Mouse (Mus musculus) embryo, embryonic 9.5 days (tissue): ENCODE measurements at regions not wholly inside any gene's neighbourhood (a gene's known extent, or its start where the extent isn't known, plus 50 kb on each side); places are given as distances from the start of the nearest gene placed in this dataset.
A peak's percentile ranks its signal among the peaks of the same experiment; 100 is the strongest.

Experiments used
- DNase-seq: peaks from one replicate; pipeline ENCODE4 v3.0.0-alpha.2; 2017; ENCODE audit errors: extremely low spot score

DNA sequence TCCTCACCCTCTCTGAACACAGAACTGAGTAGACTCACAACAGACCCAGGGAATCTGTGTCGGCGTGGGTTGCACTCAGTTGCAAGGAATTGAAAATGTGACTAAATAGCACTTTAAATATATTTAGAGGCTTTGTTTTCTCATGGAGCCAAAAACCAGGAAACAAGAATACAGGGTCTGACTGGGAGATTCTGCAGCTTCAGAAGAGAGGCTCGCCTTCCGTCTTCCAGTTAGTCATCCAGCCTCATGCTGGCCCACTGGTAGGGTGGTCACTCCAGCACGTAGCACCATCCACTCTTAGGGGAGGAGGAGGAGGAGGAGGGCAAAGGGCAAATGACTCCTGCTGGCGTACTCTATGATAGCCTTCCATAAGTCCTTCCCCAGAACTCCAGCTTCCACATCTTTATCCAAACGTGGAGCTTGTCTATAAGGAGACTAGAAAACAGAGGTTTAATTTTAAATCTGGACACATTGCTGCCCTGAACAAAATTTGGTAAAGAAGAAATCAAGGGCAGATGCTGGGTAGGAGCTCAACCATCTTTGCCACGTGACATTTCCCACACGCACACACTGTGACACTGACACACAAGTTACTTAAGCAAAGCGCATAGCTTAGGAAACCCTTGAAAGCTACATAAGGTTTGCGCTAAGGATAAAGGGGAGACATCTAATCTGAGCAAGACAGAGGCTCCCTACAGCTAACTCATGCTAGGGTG is 60.8 kb downstream of the Mis18a start:
- DNase-seq, result no peak

DNA sequence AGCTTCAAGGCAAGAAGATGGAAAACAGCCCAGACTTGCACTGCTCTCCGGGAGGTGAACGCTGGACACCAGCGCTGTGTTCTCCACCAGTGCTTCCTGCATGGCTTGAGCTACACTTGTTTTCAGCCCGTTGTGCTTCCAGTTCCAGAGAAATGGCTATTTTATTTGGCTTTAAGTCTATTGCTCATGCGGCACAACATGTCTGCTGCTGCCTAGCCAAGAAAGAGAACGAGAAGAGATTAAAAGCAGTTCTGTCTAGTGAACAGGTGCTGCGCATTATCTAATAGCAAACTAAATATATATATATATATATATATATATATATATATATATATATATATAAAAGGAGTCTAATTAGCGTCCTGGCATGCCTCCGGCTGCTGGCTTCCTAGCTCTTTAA is 63.1 kb downstream of the Mis18a start:
- DNase-seq, result no peak

DNA sequence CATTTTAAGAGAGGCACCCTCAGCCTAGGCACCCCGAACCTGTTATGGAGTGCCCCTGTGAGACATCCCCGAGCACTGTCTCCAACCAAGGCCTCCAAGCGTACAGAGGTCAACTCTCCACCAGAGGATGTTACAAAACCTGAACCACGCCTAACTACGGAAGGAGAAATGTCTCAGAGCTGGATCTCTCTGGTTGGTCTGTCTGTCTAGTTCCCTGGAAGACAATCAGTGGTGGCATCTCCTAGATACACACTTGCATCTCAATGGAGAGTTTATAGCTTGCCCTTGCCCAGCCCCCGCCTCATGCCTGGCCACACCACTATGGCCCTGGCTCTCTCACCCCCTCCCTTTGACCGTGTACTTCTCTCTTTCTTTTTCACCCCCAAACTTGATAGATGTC is 69.2 kb downstream of the Mis18a start:
- no peak for DNase-seq

GRCm38 (mm10) chr16:90657027-90657426 is 70.2 kb downstream of the Mis18a start:
- DNase-seq, result no peak

DNA sequence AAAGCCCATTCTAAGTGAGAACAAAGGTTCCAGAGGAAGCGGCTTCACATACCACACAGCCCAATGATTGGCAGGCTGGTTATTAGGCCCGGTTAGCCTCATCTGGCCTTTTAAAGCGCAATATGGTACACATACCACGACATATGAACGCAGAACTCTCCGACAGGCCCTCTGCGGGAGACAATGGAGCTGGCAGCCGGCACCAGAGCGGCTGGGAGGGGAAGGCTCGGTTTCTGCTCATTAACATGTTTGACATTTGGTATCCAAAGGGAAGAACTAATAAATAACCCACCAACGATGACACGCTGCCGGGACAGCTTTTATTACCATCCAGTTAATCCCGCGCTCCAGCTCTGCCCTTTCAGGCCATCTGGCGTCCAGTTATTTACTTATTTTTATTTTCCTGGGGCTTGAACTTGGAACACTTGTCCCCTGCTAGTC is 70.6 kb downstream of the Mis18a start:
- DNase-seq, result peak; percentile 39

DNA sequence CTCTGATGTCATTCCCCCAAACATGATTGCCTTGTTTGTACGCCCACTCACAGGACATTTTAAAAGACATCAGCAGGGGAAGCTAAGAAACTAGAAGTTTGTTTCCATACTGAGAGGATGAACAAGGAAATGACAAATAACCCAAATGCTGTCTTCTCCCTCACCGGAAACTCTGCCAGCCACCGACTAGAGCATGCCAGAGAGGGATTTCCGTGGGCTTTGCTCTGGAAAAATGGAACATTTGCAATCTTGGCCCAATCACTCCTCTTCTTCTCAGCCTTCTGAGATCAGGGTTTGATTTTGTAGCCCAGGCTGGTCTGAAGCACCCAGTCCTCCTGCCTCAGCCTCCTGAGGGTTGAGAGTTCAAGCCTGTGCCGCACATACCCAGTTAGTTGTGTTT is 72.4 kb downstream of the Mis18a start:
- no peak for DNase-seq

DNA sequence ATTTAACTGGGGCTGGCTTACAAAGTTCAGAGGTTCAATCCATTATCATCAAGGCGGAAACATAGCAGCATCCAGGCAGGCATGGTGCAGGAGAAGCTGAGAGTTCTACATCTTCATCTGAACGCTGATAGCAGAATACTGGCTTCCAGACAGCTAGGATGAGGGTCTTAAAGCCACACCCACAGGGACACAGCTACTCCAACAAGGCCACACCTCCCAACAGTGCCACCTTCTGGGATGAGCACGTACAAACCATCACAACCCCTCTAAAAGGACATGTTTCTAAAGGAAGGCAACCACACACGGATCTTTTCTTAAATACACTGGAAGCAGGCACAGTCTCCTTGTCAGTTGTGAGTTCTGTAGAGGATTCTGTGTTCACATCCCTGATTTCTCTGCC is 74.4 kb downstream of the Mis18a start:
- DNase-seq, result no peak

DNA sequence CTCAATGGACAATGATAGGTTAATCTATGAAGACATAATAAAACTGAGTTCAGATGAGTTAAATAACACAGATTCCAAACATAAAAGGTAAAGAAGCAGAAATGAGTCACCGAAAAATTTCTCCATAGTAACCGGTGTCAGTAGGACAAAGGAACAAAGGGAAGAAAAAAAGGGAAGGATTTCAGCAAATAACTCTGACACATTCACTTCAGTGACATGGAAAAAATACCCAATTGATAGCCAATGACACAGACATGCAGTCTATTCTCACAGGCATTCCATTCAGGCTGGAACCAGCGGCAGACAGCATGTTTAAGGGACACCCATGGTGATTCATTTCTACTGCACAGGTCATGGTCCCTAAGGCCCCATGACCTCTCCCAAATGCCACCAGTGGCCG is 79.0 kb downstream of the Mis18a start:
- no peak for DNase-seq

- no peak for DNase-seq
These were observed 84.5 kb downstream of the Mis18a start for GRCm38 (mm10) chr16:90642671-90643070.

DNA sequence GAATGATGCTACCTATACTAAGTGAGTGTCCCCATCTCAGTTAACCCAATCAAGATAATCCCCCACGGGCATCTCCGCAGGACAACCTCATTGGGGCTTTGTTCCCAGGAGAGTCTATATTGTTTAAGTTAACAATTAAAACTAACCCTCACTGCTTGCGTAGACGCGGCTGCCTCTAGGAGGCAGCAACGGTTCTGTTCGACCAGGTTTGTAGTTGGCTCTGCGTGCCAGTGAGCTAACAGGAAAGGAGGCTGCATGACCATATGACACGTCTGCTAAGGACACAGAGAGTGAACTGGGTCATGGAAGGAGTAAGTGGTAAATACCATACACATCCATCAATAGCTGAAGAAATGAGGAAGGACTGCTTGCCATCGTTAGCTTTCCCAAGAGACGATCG is 92.0 kb downstream of the Mis18a start:
- no peak for DNase-seq

GRCm38 (mm10) chr16:90629976-90630375 is 97.2 kb downstream of the Mis18a start:
- DNase-seq, result no peak

- peak; percentile 46 for DNase-seq
These were observed 97.9 kb downstream of the Mis18a start for GRCm38 (mm10) chr16:90629121-90629930.

GRCm38 (mm10) chr16:90628605-90629120 is 98.5 kb downstream of the Mis18a start:
- no peak for DNase-seq

DNA sequence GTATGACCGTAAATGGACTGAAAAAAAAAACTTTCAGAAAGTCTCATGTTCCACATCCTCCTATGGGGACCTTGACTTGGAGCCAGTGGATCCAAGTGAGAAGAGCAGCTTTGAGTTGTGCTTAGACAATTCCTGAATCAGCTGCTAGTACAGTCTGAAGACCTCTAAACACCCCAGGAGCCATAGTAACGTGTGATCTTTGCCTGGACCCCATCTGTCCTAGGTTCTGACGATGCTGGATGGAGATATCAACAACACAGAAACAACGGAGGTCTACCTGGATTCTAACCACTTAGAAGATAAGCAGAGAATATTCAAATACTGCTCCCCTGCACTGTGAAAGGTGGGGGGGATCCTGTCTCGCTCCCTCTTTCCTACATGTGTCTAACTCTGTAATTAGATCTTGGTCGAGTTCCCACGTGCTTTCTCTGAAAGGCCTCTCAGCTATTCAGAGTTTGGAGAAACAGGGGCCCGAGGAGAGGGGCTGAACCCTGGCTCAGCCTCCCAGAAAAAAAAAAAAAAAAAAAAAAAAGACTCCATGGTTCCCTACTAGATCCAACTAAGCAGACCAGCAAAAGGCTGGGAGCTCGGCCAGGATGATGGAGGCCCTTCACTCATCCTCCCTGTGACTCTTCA is 101.1 kb downstream of the Mis18a start:
- no peak for DNase-seq

DNA sequence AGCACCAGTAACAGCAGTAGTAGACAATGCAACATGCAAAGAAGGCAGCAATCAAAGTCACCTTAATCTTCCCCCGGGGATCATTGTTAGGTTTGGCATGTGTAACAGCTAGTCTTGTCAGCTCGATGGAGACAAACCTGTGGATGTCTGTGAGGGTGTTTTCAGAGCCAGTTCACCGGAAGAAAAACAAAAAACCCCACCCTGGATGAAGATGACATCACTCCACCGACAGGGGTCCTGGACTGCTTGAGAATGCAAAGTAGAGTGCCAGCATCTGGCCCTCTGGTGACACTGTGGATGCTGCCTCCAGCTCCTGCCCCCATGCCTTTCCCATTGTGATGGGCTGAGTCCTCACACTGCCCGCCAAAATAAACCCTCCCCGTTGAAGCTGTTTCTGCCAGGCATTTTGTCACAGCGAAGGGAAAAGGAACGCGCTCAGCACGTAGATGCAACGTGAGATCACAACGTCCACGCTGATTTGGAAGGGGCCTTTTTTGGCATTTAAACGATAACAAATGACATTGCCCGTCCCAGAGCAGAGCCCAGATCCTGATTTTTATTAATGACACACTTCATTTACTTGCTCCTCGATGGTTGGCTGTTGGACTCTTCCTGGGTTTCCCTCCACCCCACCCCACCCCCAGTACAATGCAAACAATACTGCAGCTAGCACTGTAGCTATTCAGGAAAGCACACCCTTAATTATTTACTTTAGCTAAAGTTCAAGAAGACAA is 101.7 kb downstream of the Mis18a start:
- no peak for DNase-seq

DNA sequence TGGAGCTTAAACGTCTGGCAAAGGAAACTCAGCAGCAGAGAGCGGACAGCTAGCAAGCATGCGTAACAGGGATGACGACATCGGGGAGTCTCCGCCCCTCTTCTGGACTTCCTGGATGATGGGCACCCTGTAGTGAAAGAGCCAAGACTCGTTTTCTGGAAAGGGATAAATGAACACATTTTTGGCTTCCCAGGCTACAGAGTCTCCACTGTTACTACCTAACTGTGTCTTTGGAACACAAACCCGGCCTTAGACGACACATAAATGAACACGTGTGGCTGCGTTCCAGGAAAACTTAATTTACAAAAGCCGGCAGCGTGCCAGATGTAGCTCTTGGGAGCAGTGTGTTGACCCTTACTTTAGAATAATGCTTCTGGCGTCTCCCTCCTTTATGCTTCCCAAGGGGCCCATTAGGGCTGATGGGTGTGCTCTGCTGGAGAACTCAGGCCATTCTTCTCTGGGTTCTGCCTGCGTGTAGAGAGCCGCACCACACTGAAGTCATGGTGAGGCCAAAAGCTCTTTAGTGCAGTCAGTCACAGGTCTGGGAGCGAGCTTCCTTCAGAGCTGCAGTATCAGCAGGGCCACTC is 103.1 kb downstream of the Mis18a start:
- no peak for DNase-seq

GRCm38 (mm10) chr16:90622677-90623225 is 104.5 kb downstream of the Mis18a start:
- no peak for DNase-seq

- no peak for DNase-seq
These were observed 105.3 kb downstream of the Mis18a start for GRCm38 (mm10) chr16:90621761-90622411.

GRCm38 (mm10) chr16:90619565-90620311 is 107.5 kb downstream of the Mis18a start:
- no peak for DNase-seq

DNA sequence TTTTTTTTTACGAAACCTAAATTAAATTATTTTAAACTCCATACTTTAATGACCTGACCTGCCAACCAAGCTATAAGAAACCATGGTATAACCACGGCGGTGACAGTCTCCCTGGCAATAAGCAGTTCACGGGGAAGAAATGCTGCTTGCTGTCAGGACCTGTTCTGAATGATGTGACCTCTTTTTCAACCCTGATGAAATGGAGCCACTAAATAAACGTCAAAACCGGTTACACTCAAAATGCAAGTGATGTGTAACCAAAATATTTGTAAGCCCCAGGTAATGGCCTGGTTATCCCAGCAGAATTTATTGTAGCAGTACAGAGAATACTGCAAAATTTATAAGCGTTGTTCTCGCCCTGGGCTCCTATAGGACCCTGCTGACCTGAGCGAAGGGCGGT is 111.4 kb downstream of the Mis18a start:
- DNase-seq, result no peak
